Comparison of ENCODE assay signal across 9 mouse cellular contexts in the genomic region with DNA sequence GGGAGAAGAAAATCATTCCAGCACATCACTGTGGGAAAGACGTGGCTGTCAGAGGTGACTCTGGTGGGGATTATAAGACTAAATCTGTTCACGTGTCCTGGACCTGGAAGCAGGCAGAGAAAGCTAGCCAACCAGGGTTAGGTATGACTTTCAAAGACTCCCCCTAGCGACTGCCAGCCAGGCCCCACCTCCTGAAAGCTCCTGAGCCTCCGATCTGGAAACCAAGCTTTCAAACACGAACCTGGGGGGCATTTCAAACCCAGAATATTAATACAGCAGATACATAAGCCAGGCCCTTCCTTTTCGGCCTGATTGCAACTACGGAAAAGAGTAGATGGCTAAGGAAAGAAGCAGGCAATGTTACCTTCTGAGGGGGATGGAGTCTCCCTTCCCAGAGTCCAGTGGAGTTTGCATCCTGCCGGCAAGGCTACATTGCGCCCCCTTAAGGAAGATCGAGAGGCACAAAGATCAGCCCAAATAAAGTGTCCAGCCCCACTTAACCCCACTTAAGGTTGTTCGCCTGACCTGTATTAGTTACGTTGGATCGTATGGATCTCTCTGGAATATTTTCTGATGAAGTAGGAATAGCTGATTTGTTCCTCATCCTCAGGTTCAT.
A peak's percentile ranks its signal among the peaks of the same experiment; 100 is the strongest.
DNase-seq lines count a peak whose midpoint lies in the region; ATAC-seq and TF ChIP-seq lines count a peak whose summit lies in the region.
"Had no signal": no experiment of that assay in that cellular context is flagged by ENCODE, and none has a peak within 500 bp of the region (broad histone marks: within the 10 kb centered on the region; RNA-seq: fewer than 3 reads in every experiment).

No protein-coding gene starts in this region.

- WGBS in hindbrain, embryonic 12.5 days = 27% methylated on average over 13 of the region's 13 CpGs
- 32% methylated on average over 13 of the region's 13 CpGs for WGBS in hindbrain, embryonic 16.5 days
- 37% methylated on average over 13 of the region's 13 CpGs for WGBS in limb, embryonic 14.5 days

- no peak for TF ChIP-seq EP300 in ES-Bruce4 (IDR thresholded peaks at IDR 0.05; ENCODE audit: insufficient read depth, low read depth, low read length)

- no peaks in the 10 kb centered on the region for H3K27me3 ChIP-seq in hindbrain, embryonic 12.5 days
- no peaks in the 10 kb centered on the region for H3K27me3 ChIP-seq in hindbrain, embryonic 16.5 days (replicated peaks; ENCODE audit: control insufficient read depth, insufficient read depth, low read length)
- H3K27me3 ChIP-seq in ES-Bruce4 (ENCODE audit: control insufficient read depth, insufficient read depth, low read length, poor library complexity, severe bottlenecking) = no peaks in the 10 kb centered on the region
- no peaks in the 10 kb centered on the region for H3K27me3 ChIP-seq in limb, embryonic 14.5 days (ENCODE audit: control insufficient read depth, insufficient read depth, low read length)
- H3K27me3 ChIP-seq: liver, embryonic 15.5 days had no signal

- H3K4me3 ChIP-seq in hindbrain, embryonic 12.5 days = no peak overlapping the region
- H3K4me3 ChIP-seq in hindbrain, embryonic 16.5 days (ENCODE audit: low read length) = no peak overlapping the region
- peak overlapping the region; percentile 49 for H3K4me3 ChIP-seq in ES-Bruce4 (ENCODE audit: low read depth, low read length)
- no peak overlapping the region for H3K4me3 ChIP-seq in limb, embryonic 14.5 days (replicated peaks; ENCODE audit: low read length)
- H3K4me3 ChIP-seq: liver, embryonic 15.5 days had no signal

- ATAC-seq in hindbrain, embryonic 12.5 days (ENCODE audit: low FRiP score) = no peak
- no peak for ATAC-seq in hindbrain, embryonic 16.5 days
- ATAC-seq in limb, embryonic 14.5 days (ENCODE audit: low FRiP score, low read depth) = no peak

- intact Hi-C loops in heart, postnatal 10 days (cut with DNase I) = no loop called here

- DNase-seq in embryo, embryonic 10 days (ENCODE audit: low spot score) = peak; percentile 70
- no peak for DNase-seq in limb, embryonic 14.5 days (ENCODE audit: low spot score)
- DNase-seq in right cerebral cortex, postnatal 10 days (ENCODE audit: low spot score in 2 of 2) = no peak
- DNase-seq in natural killer cell, adult 2 months (ENCODE audit: low spot score in 2 of 2) = no peak
- DNase-seq in heart, postnatal 10 days = no peak

- no peak for TF ChIP-seq POLR2A in ES-Bruce4 (IDR thresholded peaks at IDR 0.05; ENCODE audit: insufficient read depth, low read length)
- TF ChIP-seq POLR2A in limb, embryonic 14.5 days (IDR thresholded peaks at IDR 0.05; ENCODE audit: borderline replicate concordance, extremely low read depth, insufficient read depth, insufficient read length) = no peak

- H3K9ac ChIP-seq in hindbrain, embryonic 12.5 days = no peak overlapping the region
- H3K9ac ChIP-seq in hindbrain, embryonic 16.5 days (ENCODE audit: low read depth, low read length) = no peak overlapping the region
- no peak overlapping the region; the same call in 1 of the 2 replicates for H3K9ac ChIP-seq in ES-Bruce4 (ENCODE audit: low read depth, poor library complexity, severe bottlenecking)
- H3K9ac ChIP-seq in limb, embryonic 14.5 days (ENCODE audit: low read depth, low read length, severe bottlenecking) = no peak overlapping the region
- H3K9ac ChIP-seq: liver, embryonic 15.5 days had no signal

- H3K27ac ChIP-seq in hindbrain, embryonic 12.5 days = no peak overlapping the region
- H3K27ac ChIP-seq in hindbrain, embryonic 16.5 days (ENCODE audit: low read depth, low read length) = no peak overlapping the region
- no peak overlapping the region for H3K27ac ChIP-seq in ES-Bruce4 (ENCODE audit: insufficient read depth, low read length)
- H3K27ac ChIP-seq in limb, embryonic 14.5 days (replicated peaks; ENCODE audit: low read depth, low read length) = no peak overlapping the region
- H3K27ac ChIP-seq: liver, embryonic 15.5 days had no signal

- H3K36me3 ChIP-seq in hindbrain, embryonic 12.5 days = peaks cover 40% of the 10 kb centered on the region
- H3K36me3 ChIP-seq in hindbrain, embryonic 16.5 days (ENCODE audit: control insufficient read depth, insufficient read depth, low read length) = peaks cover 49% of the 10 kb centered on the region
- H3K36me3 ChIP-seq in ES-Bruce4 (ENCODE audit: control insufficient read depth, insufficient read depth, low read length, poor library complexity, severe bottlenecking) = no peaks in the 10 kb centered on the region
- H3K36me3 ChIP-seq in limb, embryonic 14.5 days (ENCODE audit: control insufficient read depth, insufficient read depth, low read length) = no peaks in the 10 kb centered on the region; the same call in 1 of the 2 replicates

- no peaks in the 10 kb centered on the region for H3K9me3 ChIP-seq in hindbrain, embryonic 12.5 days (replicated peaks)
- no peaks in the 10 kb centered on the region for H3K9me3 ChIP-seq in hindbrain, embryonic 16.5 days (ENCODE audit: control insufficient read depth, low read length)
- no peaks in the 10 kb centered on the region for H3K9me3 ChIP-seq in ES-Bruce4 (replicated peaks; ENCODE audit: control insufficient read depth, insufficient read depth, low read length, poor library complexity, severe bottlenecking)
- no peaks in the 10 kb centered on the region for H3K9me3 ChIP-seq in limb, embryonic 14.5 days (ENCODE audit: control insufficient read depth, low read length)
- H3K9me3 ChIP-seq: liver, embryonic 15.5 days had no signal

- no peaks in the 10 kb centered on the region for H3K4me1 ChIP-seq in hindbrain, embryonic 12.5 days
- H3K4me1 ChIP-seq in hindbrain, embryonic 16.5 days (ENCODE audit: control insufficient read depth, insufficient read depth, low read depth, low read length) = no peaks in the 10 kb centered on the region
- H3K4me1 ChIP-seq in ES-Bruce4 (ENCODE audit: control insufficient read depth, insufficient read depth, low read length) = no peaks in the 10 kb centered on the region
- no peaks in the 10 kb centered on the region for H3K4me1 ChIP-seq in limb, embryonic 14.5 days (ENCODE audit: control insufficient read depth, insufficient read depth, low read length)
- H3K4me1 ChIP-seq: liver, embryonic 15.5 days had no signal

- 0 out of 2 replicates have a peak overlapping the region, but pooled peaks have one; percentile 4 for H3K4me2 ChIP-seq in hindbrain, embryonic 12.5 days (replicated peaks)
- no peak overlapping the region for H3K4me2 ChIP-seq in hindbrain, embryonic 16.5 days (ENCODE audit: low read length)
- peak overlapping the region; percentile 25; the same call in 1 of the 2 replicates for H3K4me2 ChIP-seq in limb, embryonic 14.5 days (replicated peaks; ENCODE audit: low read depth, low read length, severe bottlenecking)
- H3K4me2 ChIP-seq: liver, embryonic 15.5 days had no signal

- TF ChIP-seq CTCF in ES-Bruce4 (IDR thresholded peaks at IDR 0.05; ENCODE audit: low read depth, low read length) = peak; percentile 69
